Mouse (Mus musculus) kidney, postnatal 0 days (tissue): ENCODE results near the gene Slc6a17. TPM values are rescaled to one million over a fixed set of nuclear protein-coding genes. Genes with fewer than 3 reads are reported as not detected.
A peak's percentile ranks its signal among the peaks of the same experiment; 100 is the strongest.

ENCODE experiments used
- ATAC-seq: fragments of 200-750 bp; cut with Nextera tagmentation; replicated peaks from 2 replicates; pipeline ENCODE4 v1.8.0; 2017; ENCODE audit warnings: low read depth, moderate number of reproducible peaks, moderate TSS enrichment, moderate library complexity; ENCODE audit not compliant: low FRiP score
- DNase-seq: peaks from one replicate; pipeline ENCODE4 v3.0.0-alpha.2; 2016; ENCODE audit warnings: low spot score
- H3K27ac ChIP-seq: fragments of 300-500 bp; sonication (generic); 2 replicates; pipeline ENCODE4 v1.5.1; 2014; ENCODE audit warnings: mild to moderate bottlenecking
- H3K27me3 ChIP-seq: fragments of 300-500 bp; sonication (generic); 2 replicates; pipeline ENCODE4 v1.6.1; 2014; ENCODE audit warnings: low read length, mixed read lengths; ENCODE audit not compliant: insufficient read depth
- H3K36me3 ChIP-seq: fragments of 300-500 bp; sonication (generic); 2 replicates; pipeline ENCODE4 v1.6.1; 2014; ENCODE audit warnings: low read length, mixed read lengths; ENCODE audit not compliant: insufficient read depth
- H3K4me1 ChIP-seq: fragments of 300-500 bp; sonication (generic); replicated peaks from 2 replicates; pipeline ENCODE4 v1.6.1; 2014; ENCODE audit warnings: antibody characterized with exemption, low read length, mixed read lengths; ENCODE audit not compliant: insufficient read depth
- H3K4me2 ChIP-seq: fragments of 300-500 bp; sonication (generic); 2 replicates; pipeline ENCODE4 v1.6.1; 2014; ENCODE audit warnings: mild to moderate bottlenecking, low read length, moderate library complexity, mixed read lengths
- H3K4me3 ChIP-seq: fragments of 300-500 bp; sonication (generic); replicated peaks from 2 replicates; pipeline ENCODE4 v1.5.1; 2014; ENCODE audit warnings: low read depth, low read length
- H3K9ac ChIP-seq: fragments of 300-500 bp; sonication (generic); 2 replicates; pipeline ENCODE4 v1.6.1; 2014; ENCODE audit warnings: low read depth, low read length
- H3K9me3 ChIP-seq: fragments of 300-500 bp; sonication (generic); replicated peaks from 2 replicates; pipeline ENCODE4 v1.6.1; 2016; ENCODE audit warnings: low read length, inconsistent platforms, mixed read lengths
- CTCF ChIP-seq: IDR thresholded peaks from 2 replicates; pipeline ENCODE4 v1.5.1; 2016; ENCODE audit warnings: antibody characterized with exemption, low read depth, mild to moderate bottlenecking, moderate library complexity
- WGBS: fragments of 180-500 bp; shearing (Covaris S2); extraction: QIAGEN DNeasy Blood & Tissue Kit; methylation state at CpG from one replicate; pipeline ENCODE4 v1.1.7; 2014; 5-methylcytosine and 5-hydroxymethylcytosine counted together
- polyA plus RNA-seq: library from polyadenylated mRNA; unstranded; fragments of >200 nt; fragmentation: Nextera tagmentation; extraction: Ambion mirVana; gene quantifications from 2 replicates; pipeline ENCODE4 v1.2.1, GENCODE M21; 2015

Gene Slc6a17
- polyA plus RNA-seq = 4.2 and 4.9 TPM in 2 replicates

DNA sequence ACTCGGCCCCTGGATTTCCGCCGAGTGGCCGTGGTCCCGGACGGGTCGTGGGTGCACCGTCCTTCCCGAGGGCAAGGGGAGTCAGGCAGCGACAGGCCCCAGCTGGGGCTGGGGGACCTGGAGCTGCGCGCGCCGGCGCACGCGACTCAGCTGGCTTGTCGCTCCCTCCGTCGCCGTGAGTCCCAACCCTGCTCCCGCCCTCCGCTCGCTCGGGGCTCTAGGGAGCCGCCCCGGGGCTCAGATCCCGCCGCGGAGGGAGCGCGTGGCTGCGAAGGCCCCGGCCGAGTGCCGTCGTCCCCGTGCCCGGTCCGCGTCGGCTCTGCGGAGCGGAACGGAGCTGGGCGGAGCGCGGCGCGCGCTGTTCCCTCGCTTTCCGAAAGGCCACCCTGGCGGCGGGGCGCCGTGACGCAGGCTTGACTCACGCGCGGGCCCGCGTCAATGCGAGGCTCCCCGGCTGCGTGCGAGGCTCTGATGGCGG is at the start of gene Slc6a17:
TSS of gene Slc6a17 (minus strand) at position 388 of the 478 bp plus-strand sequence.
- Histone ChIP-seq H3K27me3 (peaks cover 35% of the 10 kb centered on the region), H3K36me3 (no peaks in the 10 kb centered on the region), H3K4me3 (peak within 1 kb of the TSS; percentile 48), H3K4me1 (peaks cover 13% of the 10 kb centered on the region; the same call in 1 of the 2 replicates), H3K9me3 (no peaks in the 10 kb centered on the region), H3K9ac (peak within 1 kb of the TSS; percentile 57), H3K27ac (no peak within 1 kb of the TSS), H3K4me2 (peak within 1 kb of the TSS; percentile 96)
- ATAC-seq (peak; percentile 74), DNase-seq (peak; percentile 52)
- under 1% methylated on average over 63 of the region's 68 CpGs for WGBS
- TF ChIP-seq CTCF = peak; percentile 24; the same call in 1 of the 2 replicates

DNA sequence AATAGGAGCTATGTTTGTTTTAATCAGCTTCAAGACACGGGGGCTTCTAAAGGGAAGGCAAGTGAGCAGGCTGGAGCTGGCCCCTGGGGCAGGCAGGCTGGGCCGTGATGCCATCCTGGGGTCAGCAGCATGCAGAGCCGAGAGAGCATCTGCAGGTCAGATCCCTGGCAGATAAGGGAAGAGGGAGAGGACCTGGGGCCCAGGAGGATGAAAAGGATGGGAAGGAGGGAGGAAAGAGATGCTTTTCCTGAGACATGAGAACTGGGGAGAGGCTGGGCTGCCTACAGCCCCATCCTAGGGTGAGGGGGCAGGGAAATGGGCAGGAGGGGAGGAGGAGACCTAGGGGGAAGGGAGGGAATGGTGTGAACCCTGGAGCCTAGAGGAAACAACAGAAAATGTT is 47.5 kb upstream of the Slc6a17 start:
- Histone ChIP-seq H3K9me3 (no peaks in the 10 kb centered on the region), H3K36me3 (no peaks in the 10 kb centered on the region), H3K4me2 (no peak overlapping the region), H3K27ac (no peak overlapping the region), H3K9ac (no peak overlapping the region), H3K4me3 (no peak overlapping the region), H3K4me1 (no peaks in the 10 kb centered on the region), H3K27me3 (peaks cover 11% of the 10 kb centered on the region; the same call in 1 of the 2 replicates)
- no peak for DNase-seq
- no peak for ATAC-seq
- no peak for TF ChIP-seq CTCF
- WGBS = 29% methylated on average over 3 of the region's 3 CpGs

DNA sequence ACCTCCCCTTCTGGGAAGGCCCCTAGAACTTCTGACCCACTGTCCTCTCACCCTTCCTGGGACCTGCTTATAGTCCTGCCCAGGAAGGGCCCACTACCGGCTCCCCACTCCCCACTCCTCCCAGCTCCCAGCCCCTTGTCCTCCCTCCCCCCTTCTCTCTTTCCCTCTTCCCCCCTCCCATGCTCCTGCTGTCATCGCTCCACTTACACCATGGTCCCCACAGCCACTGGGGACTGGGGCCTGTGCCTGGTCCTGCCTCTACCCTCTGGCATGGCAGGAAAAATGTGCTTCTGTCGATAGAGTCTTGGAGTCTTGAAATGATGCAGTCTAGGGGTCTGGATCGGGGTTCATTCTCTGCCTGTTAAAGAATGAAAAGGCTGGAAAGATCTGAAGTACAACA is 46.1 kb upstream of the Slc6a17 start:
- WGBS = 45% methylated on average over 4 of the region's 4 CpGs
- no peak overlapping the region for H3K27ac ChIP-seq
- no peaks in the 10 kb centered on the region for H3K9me3 ChIP-seq
- H3K36me3 ChIP-seq = no peaks in the 10 kb centered on the region
- no peak for DNase-seq
- H3K4me2 ChIP-seq = no peak overlapping the region
- peaks cover 10% of the 10 kb centered on the region; the same call in 1 of the 2 replicates for H3K27me3 ChIP-seq
- no peaks in the 10 kb centered on the region for H3K4me1 ChIP-seq
- H3K4me3 ChIP-seq = no peak overlapping the region
- TF ChIP-seq CTCF = no peak
- H3K9ac ChIP-seq = no peak overlapping the region
- ATAC-seq = no peak

DNA sequence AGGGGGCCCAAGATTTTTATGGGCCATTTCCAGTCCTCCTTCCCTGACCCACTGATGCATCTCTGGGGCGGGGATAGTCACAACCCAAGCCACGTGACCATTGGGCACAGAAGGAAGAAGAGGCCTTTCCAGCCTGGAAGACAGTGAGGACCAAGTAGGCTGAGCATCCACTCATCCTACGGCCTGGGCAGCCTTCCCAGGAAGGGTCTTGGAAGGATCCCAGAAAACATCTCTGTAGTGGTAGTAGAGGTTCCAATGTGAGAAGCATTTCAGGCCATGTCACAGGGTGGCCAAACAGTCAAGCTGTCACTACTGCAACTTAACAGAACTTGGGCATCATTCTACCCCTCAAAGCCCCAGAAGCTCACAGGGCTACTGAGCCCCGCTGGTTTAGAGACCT is 44.8 kb upstream of the Slc6a17 start:
- no peaks in the 10 kb centered on the region for H3K36me3 ChIP-seq
- no peak overlapping the region for H3K4me3 ChIP-seq
- ATAC-seq (no peak), DNase-seq (no peak)
- no peaks in the 10 kb centered on the region for H3K9me3 ChIP-seq
- TF ChIP-seq CTCF = no peak
- H3K9ac ChIP-seq = no peak overlapping the region
- no peak overlapping the region for H3K4me2 ChIP-seq
- H3K4me1 ChIP-seq = no peaks in the 10 kb centered on the region
- WGBS = 51% methylated on average over 4 of the region's 4 CpGs
- H3K27ac ChIP-seq = no peak overlapping the region
- peaks cover 14% of the 10 kb centered on the region; the same call in 1 of the 2 replicates for H3K27me3 ChIP-seq

DNA sequence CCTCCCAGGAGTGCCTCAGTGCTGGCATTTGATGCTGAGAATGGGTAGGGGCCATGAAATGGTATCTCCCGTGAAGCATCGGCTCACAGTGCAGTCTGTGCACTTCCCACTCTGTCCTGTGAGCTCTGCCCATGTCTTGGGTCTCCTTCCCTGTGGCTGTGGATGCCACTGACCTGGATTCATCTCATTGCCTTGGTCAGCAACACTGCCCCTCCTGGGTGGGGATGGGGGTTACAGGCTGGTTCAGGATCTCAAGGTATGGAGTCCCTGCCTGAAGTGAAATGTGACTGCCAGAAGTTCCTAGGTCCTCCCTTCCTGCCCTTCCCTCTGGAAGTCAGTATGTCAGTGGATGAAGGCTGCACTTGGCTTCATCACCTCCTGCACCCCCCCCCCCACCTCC is 44.3 kb upstream of the Slc6a17 start:
- no peak overlapping the region for H3K9ac ChIP-seq
- no peaks in the 10 kb centered on the region for H3K4me1 ChIP-seq
- 0 out of 2 replicates have a peak, but pooled peaks have one; percentile 13 for TF ChIP-seq CTCF
- H3K27ac ChIP-seq = no peak overlapping the region
- H3K9me3 ChIP-seq = no peaks in the 10 kb centered on the region
- no peak overlapping the region for H3K4me2 ChIP-seq
- H3K36me3 ChIP-seq = no peaks in the 10 kb centered on the region
- 0 out of 2 replicates have a peak, but pooled peaks have one; percentile 9 for ATAC-seq
- no peak for DNase-seq
- no peak overlapping the region for H3K4me3 ChIP-seq
- WGBS = 44% methylated on average over 2 of the region's 2 CpGs
- peaks cover 14% of the 10 kb centered on the region; the same call in 1 of the 2 replicates for H3K27me3 ChIP-seq

DNA sequence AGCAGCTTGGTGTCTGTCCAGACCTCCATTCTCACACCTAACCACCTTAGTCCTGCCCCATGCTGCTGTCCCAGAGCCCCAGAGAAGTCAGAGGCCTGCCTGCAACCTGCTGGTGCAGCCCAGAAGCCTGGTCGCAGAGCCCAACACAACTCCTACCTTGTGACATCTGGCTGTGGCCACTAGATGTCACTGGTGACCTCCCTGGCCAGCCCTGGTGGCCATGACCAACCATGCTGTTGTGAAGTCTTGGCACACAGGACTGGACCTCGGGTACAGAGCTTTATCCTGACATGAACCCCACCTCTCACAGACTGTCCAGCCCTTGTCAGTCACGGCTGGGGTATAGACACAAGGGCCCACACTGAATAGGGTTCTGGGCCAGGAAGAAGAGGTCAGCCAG is 41.4 kb upstream of the Slc6a17 start:
- 8% methylated on average over 3 of the region's 3 CpGs for WGBS
- no peak overlapping the region for H3K4me2 ChIP-seq
- H3K9me3 ChIP-seq = no peaks in the 10 kb centered on the region
- H3K27me3 ChIP-seq = peaks cover 6% of the 10 kb centered on the region; the same call in 1 of the 2 replicates
- DNase-seq = peak; percentile 78
- no peaks in the 10 kb centered on the region for H3K36me3 ChIP-seq
- no peaks in the 10 kb centered on the region for H3K4me1 ChIP-seq
- peak; percentile 89 for TF ChIP-seq CTCF
- no peak overlapping the region for H3K9ac ChIP-seq
- H3K4me3 ChIP-seq = no peak overlapping the region
- peak; percentile 81 for ATAC-seq
- no peak overlapping the region for H3K27ac ChIP-seq
